Mouse (Mus musculus) forebrain, embryonic 14.5 days (tissue): ENCODE results near the gene Tmem159. TPM values are rescaled to one million over a fixed set of nuclear protein-coding genes. Genes with fewer than 3 reads are reported as not detected.
A peak's percentile ranks its signal among the peaks of the same experiment; 100 is the strongest.

Experiments
- ATAC-seq: fragments of 200-750 bp; cut with Nextera tagmentation; 2 replicates; pipeline ENCODE4 v1.8.0; 2017; ENCODE audit warnings: mild to moderate bottlenecking, moderate library complexity
- DNase-seq: peaks from one replicate; pipeline ENCODE4 v3.0.0-alpha.2; 2015; ENCODE audit warnings: low spot score
- H3K27ac ChIP-seq: fragments of 300-500 bp; sonication (generic); 2 replicates; pipeline ENCODE4 v1.5.1; 2014; ENCODE audit warnings: low read depth, mild to moderate bottlenecking, control low read depth, low read length, moderate library complexity
- H3K27me3 ChIP-seq: fragments of 300-500 bp; sonication (generic); replicated peaks from 2 replicates; pipeline ENCODE4 v1.6.1; 2014; ENCODE audit warnings: low read length, control low read depth, mixed read lengths; ENCODE audit not compliant: control insufficient read depth, insufficient read depth
- H3K36me3 ChIP-seq: fragments of 300-500 bp; sonication (generic); 2 replicates; pipeline ENCODE4 v1.6.1; 2014; ENCODE audit warnings: low read length, control low read depth; ENCODE audit not compliant: control insufficient read depth, insufficient read depth
- H3K4me1 ChIP-seq: fragments of 300-500 bp; sonication (generic); 2 replicates; pipeline ENCODE4 v1.6.1; 2014; ENCODE audit warnings: antibody characterized with exemption, low read length, control low read depth; ENCODE audit not compliant: control insufficient read depth, insufficient read depth
- H3K4me2 ChIP-seq: fragments of 300-500 bp; sonication (generic); 2 replicates; pipeline ENCODE4 v1.6.1; 2014; ENCODE audit warnings: mild to moderate bottlenecking, control low read depth, low read length
- H3K4me3 ChIP-seq: fragments of 300-500 bp; sonication (generic); 2 replicates; pipeline ENCODE4 v1.5.1; 2014; ENCODE audit warnings: low read depth, low read length, control low read depth
- H3K9ac ChIP-seq: fragments of 300-500 bp; sonication (generic); 2 replicates; pipeline ENCODE4 v1.6.1; 2014; ENCODE audit warnings: mild to moderate bottlenecking, low read length, control low read depth, moderate library complexity
- H3K9me3 ChIP-seq: fragments of 300-500 bp; sonication (generic); replicated peaks from 2 replicates; pipeline ENCODE4 v1.6.1; 2016; ENCODE audit warnings: low read length, control low read depth, mixed read lengths; ENCODE audit not compliant: control insufficient read depth
- WGBS: fragments of 180-500 bp; shearing (Covaris S2); extraction: QIAGEN DNeasy Blood & Tissue Kit; methylation state at CpG from one replicate; pipeline ENCODE4 v1.1.7; 2014; 5-methylcytosine and 5-hydroxymethylcytosine counted together
- polyA plus RNA-seq: library from polyadenylated mRNA; unstranded; fragments of >200 nt; fragmentation: Nextera tagmentation; extraction: Ambion mirVana; gene quantifications from 2 replicates; pipeline ENCODE4 v1.2.1, GENCODE M21; 2014

Tmem159 gene
- polyA plus RNA-seq = 6.8 and 7.1 TPM in 2 replicates

DNA sequence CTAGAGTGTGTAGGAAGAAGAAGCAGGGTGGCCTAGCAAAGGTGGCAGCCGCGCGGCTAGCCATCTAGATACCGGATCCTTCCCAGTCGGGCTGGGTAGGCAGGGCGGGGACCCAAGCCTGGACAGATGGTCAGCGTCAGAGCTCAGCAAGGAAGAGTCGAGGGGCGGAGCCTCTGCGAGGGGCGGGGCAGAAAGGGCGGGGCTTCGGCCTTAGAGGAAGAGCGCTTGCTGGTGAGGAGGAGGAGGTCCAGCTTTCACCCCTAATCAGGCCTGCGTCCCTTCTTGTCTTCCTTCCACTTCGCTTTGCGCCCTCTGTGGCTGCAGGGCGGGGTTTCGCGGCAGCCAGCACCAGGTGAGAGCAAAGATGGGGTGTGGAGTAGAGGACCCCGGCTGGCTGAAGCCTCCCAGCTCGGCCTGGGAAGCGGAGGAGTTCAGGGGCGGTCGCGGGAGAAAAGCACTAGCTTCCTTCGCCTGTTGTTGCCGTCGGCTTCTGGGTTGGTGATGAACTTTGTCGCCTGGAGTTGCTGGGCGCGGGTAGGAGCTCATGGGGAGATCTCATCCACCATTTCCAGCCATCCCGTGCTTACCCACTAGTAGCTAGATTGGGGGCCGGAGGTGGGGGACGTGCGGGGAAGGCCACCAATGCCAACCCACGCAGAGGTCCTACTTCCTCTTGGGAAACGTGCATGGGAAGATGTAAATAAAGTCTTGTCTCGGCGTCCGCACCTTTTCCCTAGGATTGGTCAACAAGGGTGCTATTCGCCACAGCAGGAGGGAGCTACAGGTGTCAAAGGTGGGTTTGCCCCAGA lies at the start of gene Tmem159:
Gene Tmem159, plus strand, starts transcription at position 190 of the 809 bp plus-strand sequence.
- Histone ChIP-seq H3K9ac (peak within 1 kb of the TSS; percentile 57; the same call in 1 of the 2 replicates), H3K27me3 (peaks cover 15% of the 10 kb centered on the region; the same call in 1 of the 2 replicates), H3K36me3 (no peaks in the 10 kb centered on the region), H3K4me3 (peak within 1 kb of the TSS; percentile 40), H3K4me1 (peaks cover 10% of the 10 kb centered on the region), H3K9me3 (no peaks in the 10 kb centered on the region), H3K4me2 (peak within 1 kb of the TSS; percentile 69), H3K27ac (no peak within 1 kb of the TSS)
- DNase-seq = peak; percentile 74
- peak; percentile 79 for ATAC-seq
- WGBS = 2% methylated on average over 42 of the region's 42 CpGs

- H3K9ac ChIP-seq = no peak overlapping the region
- 47% methylated on average over 2 of the region's 2 CpGs for WGBS
- no peak for ATAC-seq
- no peak overlapping the region for H3K4me3 ChIP-seq
- H3K27me3 ChIP-seq = no peaks in the 10 kb centered on the region
- no peaks in the 10 kb centered on the region for H3K36me3 ChIP-seq
- H3K4me1 ChIP-seq = no peaks in the 10 kb centered on the region
- no peak overlapping the region for H3K27ac ChIP-seq
- no peak overlapping the region for H3K4me2 ChIP-seq
- no peaks in the 10 kb centered on the region for H3K9me3 ChIP-seq
- no peak for DNase-seq
Observed at GRCm38 (mm10) chr7:120054016-120054415, 48.1 kb upstream of the Tmem159 start.

DNA sequence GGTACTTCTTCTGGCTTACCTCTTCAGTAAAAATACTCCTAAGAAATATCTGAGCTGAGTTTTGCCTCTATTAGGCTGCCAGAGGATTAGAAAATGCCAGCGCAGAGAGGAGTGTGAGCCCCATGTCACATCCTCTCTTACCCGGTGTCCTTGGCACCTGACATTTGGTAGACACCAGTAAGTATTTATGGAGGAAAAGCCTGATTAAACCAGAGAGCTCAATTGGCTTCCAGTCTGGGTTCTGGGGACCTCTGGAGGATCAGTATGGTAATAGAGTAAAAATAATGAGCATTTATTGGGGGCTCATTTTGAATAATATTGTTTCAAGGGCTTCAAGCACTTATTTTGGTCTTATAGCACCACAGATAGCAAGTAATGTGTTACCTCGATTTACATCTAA lies 46.7 kb upstream of the Tmem159 start:
- 81% methylated on average over 3 of the region's 3 CpGs for WGBS

GRCm38 (mm10) chr7:120064045-120064444 lies 38.1 kb upstream of the Tmem159 start:
- H3K4me2 ChIP-seq = no peak overlapping the region
- H3K4me1 ChIP-seq = no peaks in the 10 kb centered on the region
- H3K9ac ChIP-seq = no peak overlapping the region
- no peak overlapping the region for H3K27ac ChIP-seq
- WGBS = 92% methylated on average over 1 of the region's 1 CpGs
- no peak for DNase-seq
- no peaks in the 10 kb centered on the region for H3K27me3 ChIP-seq
- no peak for ATAC-seq
- H3K36me3 ChIP-seq = no peaks in the 10 kb centered on the region
- no peak overlapping the region for H3K4me3 ChIP-seq
- H3K9me3 ChIP-seq = no peaks in the 10 kb centered on the region

More for the DNA sequence above, 46.7 kb upstream of the Tmem159 start:
- H3K4me3 ChIP-seq = no peak overlapping the region
- no peak for DNase-seq
- no peaks in the 10 kb centered on the region for H3K36me3 ChIP-seq
- no peak overlapping the region for H3K4me2 ChIP-seq
- ATAC-seq = no peak
- no peaks in the 10 kb centered on the region for H3K27me3 ChIP-seq
- H3K9ac ChIP-seq = no peak overlapping the region
- H3K27ac ChIP-seq = no peak overlapping the region
- no peaks in the 10 kb centered on the region for H3K4me1 ChIP-seq
- H3K9me3 ChIP-seq = no peaks in the 10 kb centered on the region

- no peaks in the 10 kb centered on the region for H3K9me3 ChIP-seq
- DNase-seq (no peak), ATAC-seq (no peak)
- H3K4me3 ChIP-seq = no peak overlapping the region
- H3K4me1 ChIP-seq = no peaks in the 10 kb centered on the region
- H3K4me2 ChIP-seq = no peak overlapping the region
- no peaks in the 10 kb centered on the region for H3K36me3 ChIP-seq
- H3K27ac ChIP-seq = no peak overlapping the region
- 87% methylated on average over 3 of the region's 3 CpGs for WGBS
- H3K27me3 ChIP-seq = no peaks in the 10 kb centered on the region
- H3K9ac ChIP-seq = no peak overlapping the region
Observed at GRCm38 (mm10) chr7:120068114-120068513, 34.0 kb upstream of the Tmem159 start.

DNA sequence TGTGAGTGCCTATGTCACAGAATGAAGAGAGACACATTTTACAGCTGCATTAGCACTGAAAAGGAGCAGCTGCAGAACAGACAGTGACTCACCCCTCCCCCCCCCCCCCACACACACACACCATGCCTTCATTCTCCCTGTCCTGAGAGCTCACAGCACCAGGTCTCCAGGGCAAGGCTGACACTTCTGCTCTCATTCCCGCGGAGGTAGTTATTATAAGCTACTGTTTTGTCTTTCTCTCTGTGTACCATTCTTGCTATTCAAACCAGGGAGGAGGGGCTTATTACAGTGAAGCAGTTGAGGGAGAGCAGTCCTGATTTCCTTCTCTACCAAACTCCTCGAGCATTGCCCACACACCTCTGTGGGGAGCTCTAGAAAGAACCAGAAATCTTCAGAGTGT lies 33.0 kb upstream of the Tmem159 start:
- peak; percentile 32 for ATAC-seq
- H3K27ac ChIP-seq = no peak overlapping the region
- no peaks in the 10 kb centered on the region for H3K4me1 ChIP-seq
- no peak overlapping the region for H3K4me2 ChIP-seq
- H3K9ac ChIP-seq = no peak overlapping the region
- 17% methylated on average over 3 of the region's 3 CpGs for WGBS
- H3K4me3 ChIP-seq = no peak overlapping the region
- peak; percentile 4 for DNase-seq
- H3K36me3 ChIP-seq = no peaks in the 10 kb centered on the region
- H3K27me3 ChIP-seq = no peaks in the 10 kb centered on the region
- no peaks in the 10 kb centered on the region for H3K9me3 ChIP-seq

GRCm38 (mm10) chr7:120080177-120080576 lies 22.0 kb upstream of the Tmem159 start:
- no peaks in the 10 kb centered on the region for H3K9me3 ChIP-seq
- no peak overlapping the region for H3K4me3 ChIP-seq
- H3K27me3 ChIP-seq = no peaks in the 10 kb centered on the region
- no peak overlapping the region for H3K27ac ChIP-seq
- 81% methylated on average over 3 of the region's 3 CpGs for WGBS
- ATAC-seq (no peak), DNase-seq (no peak)
- H3K4me1 ChIP-seq = no peaks in the 10 kb centered on the region
- H3K36me3 ChIP-seq = no peaks in the 10 kb centered on the region
- no peak overlapping the region for H3K9ac ChIP-seq
- H3K4me2 ChIP-seq = no peak overlapping the region

- ATAC-seq (no peak), DNase-seq (no peak)
- 4% methylated on average over 5 of the region's 5 CpGs for WGBS
Observed at GRCm38 (mm10) chr7:120093033-120093432, 9.1 kb upstream of the Tmem159 start.

DNA sequence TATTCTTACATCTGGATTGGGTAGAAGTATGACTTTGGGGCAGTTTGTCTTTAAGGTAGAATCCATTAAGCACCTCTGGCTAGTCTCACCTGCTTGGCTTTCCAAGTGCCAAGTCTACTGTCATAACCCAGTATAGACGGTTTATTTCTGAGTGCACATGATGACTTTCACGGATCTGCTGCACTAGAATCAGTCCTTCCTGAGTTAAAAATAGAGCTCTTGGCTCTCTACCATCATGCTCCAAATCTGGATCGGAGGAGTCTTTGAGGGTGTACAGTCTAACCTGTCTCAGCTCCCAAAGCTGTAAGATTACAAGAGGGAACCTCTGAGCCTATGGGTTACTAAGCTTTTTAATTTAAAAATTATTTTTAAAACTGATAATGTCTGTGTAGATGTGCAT lies 7.9 kb upstream of the Tmem159 start:
- Histone ChIP-seq H3K36me3 (no peaks in the 10 kb centered on the region), H3K4me2 (no peak overlapping the region), H3K4me1 (no peaks in the 10 kb centered on the region), H3K9ac (no peak overlapping the region), H3K9me3 (no peaks in the 10 kb centered on the region), H3K27ac (no peak overlapping the region), H3K4me3 (no peak overlapping the region), H3K27me3 (no peaks in the 10 kb centered on the region)
- DNase-seq (no peak), ATAC-seq (no peak)
- WGBS = 90% methylated on average over 3 of the region's 3 CpGs

More at GRCm38 (mm10) chr7:120093033-120093432, 9.1 kb upstream of the Tmem159 start:
- no peaks in the 10 kb centered on the region for H3K27me3 ChIP-seq
- H3K36me3 ChIP-seq = no peaks in the 10 kb centered on the region
- no peak overlapping the region for H3K4me3 ChIP-seq
- no peak overlapping the region for H3K27ac ChIP-seq
- no peak overlapping the region for H3K4me2 ChIP-seq
- H3K4me1 ChIP-seq = no peaks in the 10 kb centered on the region
- H3K9ac ChIP-seq = no peak overlapping the region
- no peaks in the 10 kb centered on the region for H3K9me3 ChIP-seq
